Mouse (Mus musculus) G1E (cell line): ENCODE measurements around the gene Pim1. TPM values are rescaled to one million over a fixed set of nuclear protein-coding genes. Genes with fewer than 3 reads are reported as not detected.

Experiments used
- ATAC-seq: 2 replicates; pipeline ENCODE4 v1.8.0; 2016; ENCODE audit warnings: mild to moderate bottlenecking; ENCODE audit not compliant: insufficient number of reproducible peaks, poor library complexity, low FRiP score, severe bottlenecking; ENCODE audit errors: extremely low read depth
- DNase-seq: peaks from one replicate; pipeline ENCODE4 v3.0.0; 2012; ENCODE audit warnings: low spot score
- H3K27me3 ChIP-seq: 2 replicates; pipeline ENCODE4 v1.6.1; 2012; ENCODE audit warnings: mild to moderate bottlenecking, low read length, inconsistent platforms; ENCODE audit not compliant: insufficient read depth
- H3K36me3 ChIP-seq: replicated peaks from 2 replicates; pipeline ENCODE3; 2012; ENCODE audit warnings: mild to moderate bottlenecking, inconsistent platforms
- H3K4me1 ChIP-seq: 2 replicates; pipeline ENCODE4 v1.6.1; 2012; ENCODE audit warnings: low read depth, low read length, inconsistent platforms, mixed read lengths; ENCODE audit not compliant: insufficient read depth
- H3K4me3 ChIP-seq: 2 replicates; pipeline ENCODE4 v1.5.1; 2012; ENCODE audit warnings: low read depth, mild to moderate bottlenecking, inconsistent platforms, low read length, moderate library complexity, mixed read lengths
- H3K9me3 ChIP-seq: replicated peaks from 2 replicates; pipeline ENCODE4 v1.6.1; 2012; ENCODE audit warnings: inconsistent platforms
- CTCF ChIP-seq: IDR thresholded peaks from 2 replicates; pipeline ENCODE4 v1.5.1; 2012; ENCODE audit warnings: low read depth, low read length, inconsistent platforms, mixed read lengths
- GATA1 ChIP-seq: IDR thresholded peaks from 2 replicates; pipeline ENCODE4 v1.6.1; 2012; ENCODE audit warnings: borderline replicate concordance, low read length, inconsistent platforms, mixed read lengths
- GATA2 ChIP-seq: IDR thresholded peaks from 2 replicates; pipeline ENCODE4 v1.6.1; 2012; ENCODE audit warnings: low read depth, low read length, inconsistent platforms, borderline replicate concordance
- POLR2AphosphoS5 ChIP-seq: IDR thresholded peaks from 2 replicates; pipeline ENCODE4 v1.6.1; 2012; ENCODE audit warnings: low read depth, low read length, inconsistent platforms; ENCODE audit not compliant: insufficient replicate concordance
- TAL1 ChIP-seq: conservative IDR thresholded peaks from 2 replicates; pipeline ENCODE4 v1.6.1; 2012; ENCODE audit warnings: low read depth, low read length, inconsistent platforms, mixed read lengths
- polyA plus RNA-seq: library from polyadenylated mRNA; stranded (reverse); fragments of >175 nt; gene quantifications from 2 replicates; pipeline ENCODE4 v1.2.3, GENCODE M21; 2012
- total RNA-seq, 2 experiments: library from RNA; stranded (forward) in 1 of 2; stranded (reverse) in 1 of 2; fragments of 200-1000 nt in 1 of 2; fragments of >200 nt in 1 of 2; fragmentation: Nextera tagmentation in 1 of 2; gene quantifications; 2 replicates each; pipeline ENCODE4 v1.2.3; 2014 to 2017

Pim1 gene
- total and polyA plus RNA-seq, 3 experiments = 123 to 174 (median 151) TPM

GRCm38 (mm10) chr17:29457795-29458560 lies 32.6 kb upstream of the Pim1 start:
- no peak overlapping the region for H3K4me3 ChIP-seq
- ATAC-seq = no peak
- DNase-seq = no peak
- H3K27me3 ChIP-seq = no peaks in the 10 kb centered on the region
- H3K36me3 ChIP-seq = no peaks in the 10 kb centered on the region
- no peak for TF ChIP-seq CTCF
- no peak for TF ChIP-seq TAL1
- no peak for TF ChIP-seq GATA2
- no peak for TF ChIP-seq POLR2AphosphoS5
- no peak for TF ChIP-seq GATA1
- H3K9me3 ChIP-seq = no peaks in the 10 kb centered on the region
- H3K4me1 ChIP-seq = peaks cover 54% of the 10 kb centered on the region

DNA sequence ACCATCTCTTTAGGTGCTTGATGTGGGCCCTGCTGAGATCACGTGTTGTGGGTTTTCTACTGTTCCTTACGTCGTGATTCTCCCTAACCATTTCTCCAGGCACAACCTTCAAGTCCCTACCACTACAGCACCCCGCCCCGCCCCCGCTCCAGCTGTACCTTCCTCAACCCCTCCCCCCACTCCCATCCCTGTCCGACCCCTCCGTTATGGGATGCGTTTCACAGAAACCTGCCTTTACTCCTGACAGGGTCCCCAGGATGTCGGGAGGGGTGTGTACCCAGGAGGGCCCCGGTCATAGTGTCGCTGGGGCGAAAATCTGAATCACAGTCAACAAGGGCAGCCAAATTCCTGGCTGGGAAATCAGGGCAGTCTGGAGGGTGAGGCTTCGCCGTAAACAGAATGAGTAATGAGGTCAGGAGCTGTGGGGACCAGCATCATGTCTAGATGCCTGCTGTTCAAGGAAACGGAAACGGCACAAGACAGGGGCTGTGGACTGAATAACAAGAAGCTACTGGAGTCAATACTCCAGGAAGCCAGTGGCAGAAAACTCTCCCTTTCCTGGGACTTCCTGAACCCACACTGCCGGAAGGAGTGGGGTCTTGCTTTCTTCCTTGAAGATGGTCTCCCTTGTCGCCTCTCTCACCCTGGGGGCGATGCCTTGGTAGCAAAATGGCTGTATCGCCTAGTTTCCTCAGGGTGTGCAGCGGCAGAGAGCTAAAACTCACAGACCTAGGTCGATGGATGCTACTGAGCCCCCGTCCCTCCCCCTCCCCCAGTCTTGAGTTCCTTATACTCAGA lies 31.0 kb upstream of the Pim1 start:
- H3K9me3 ChIP-seq = no peaks in the 10 kb centered on the region
- TF ChIP-seq TAL1 (no peak), GATA2 (no peak), POLR2AphosphoS5 (no peak), GATA1 (no peak), CTCF (no peak)
- no peak for DNase-seq
- no peak for ATAC-seq
- no peak overlapping the region; the same call in 1 of the 2 replicates for H3K4me3 ChIP-seq
- H3K4me1 ChIP-seq = peaks cover 69% of the 10 kb centered on the region
- H3K27me3 ChIP-seq = no peaks in the 10 kb centered on the region
- H3K36me3 ChIP-seq = no peaks in the 10 kb centered on the region

- no peak overlapping the region for H3K4me3 ChIP-seq
- H3K9me3 ChIP-seq = no peaks in the 10 kb centered on the region
- peaks cover 73% of the 10 kb centered on the region for H3K4me1 ChIP-seq
- DNase-seq (no peak), ATAC-seq (no peak)
- TF ChIP-seq GATA1 (no peak), TAL1 (no peak), POLR2AphosphoS5 (no peak), GATA2 (no peak), CTCF (no peak)
- H3K27me3 ChIP-seq = no peaks in the 10 kb centered on the region
- H3K36me3 ChIP-seq = no peaks in the 10 kb centered on the region
These were observed 30.4 kb upstream of the Pim1 start for GRCm38 (mm10) chr17:29460119-29460505.

DNA sequence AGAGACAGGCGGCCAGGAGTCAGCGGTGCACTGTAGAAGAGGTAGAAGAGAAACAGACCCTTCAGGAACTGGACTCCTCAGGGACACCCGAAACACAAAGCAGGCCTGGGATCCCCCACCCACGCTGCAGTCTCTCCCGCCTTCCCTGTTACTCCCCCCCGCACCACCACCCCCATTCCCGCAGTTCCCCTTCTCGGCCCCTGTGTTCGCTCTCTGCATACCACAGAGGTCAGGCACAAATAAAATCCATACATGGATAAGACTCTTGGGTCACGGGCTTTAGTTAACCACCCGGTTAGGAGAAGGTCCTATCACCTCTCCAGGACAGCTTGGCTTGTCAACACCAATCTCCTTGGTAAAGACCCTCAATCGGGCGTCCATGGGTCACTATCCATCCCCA lies 26.9 kb upstream of the Pim1 start:
- H3K9me3 ChIP-seq = no peaks in the 10 kb centered on the region
- no peak for TF ChIP-seq GATA1
- no peak for TF ChIP-seq POLR2AphosphoS5
- no peak for TF ChIP-seq GATA2
- no peak for TF ChIP-seq CTCF
- no peak for TF ChIP-seq TAL1
- no peaks in the 10 kb centered on the region for H3K27me3 ChIP-seq
- no peaks in the 10 kb centered on the region for H3K36me3 ChIP-seq
- ATAC-seq (no peak), DNase-seq (no peak)
- H3K4me3 ChIP-seq = no peak overlapping the region; the same call in 1 of the 2 replicates
- H3K4me1 ChIP-seq = peaks cover 67% of the 10 kb centered on the region

GRCm38 (mm10) chr17:29464068-29464467 lies 26.5 kb upstream of the Pim1 start:
- TF ChIP-seq GATA1 (no peak), CTCF (no peak), POLR2AphosphoS5 (no peak), TAL1 (no peak), GATA2 (no peak)
- H3K4me3 ChIP-seq = no peak overlapping the region; the same call in 1 of the 2 replicates
- H3K9me3 ChIP-seq = no peaks in the 10 kb centered on the region
- H3K36me3 ChIP-seq = no peaks in the 10 kb centered on the region
- peaks cover 63% of the 10 kb centered on the region for H3K4me1 ChIP-seq
- H3K27me3 ChIP-seq = no peaks in the 10 kb centered on the region
- DNase-seq (no peak), ATAC-seq (no peak)

DNA sequence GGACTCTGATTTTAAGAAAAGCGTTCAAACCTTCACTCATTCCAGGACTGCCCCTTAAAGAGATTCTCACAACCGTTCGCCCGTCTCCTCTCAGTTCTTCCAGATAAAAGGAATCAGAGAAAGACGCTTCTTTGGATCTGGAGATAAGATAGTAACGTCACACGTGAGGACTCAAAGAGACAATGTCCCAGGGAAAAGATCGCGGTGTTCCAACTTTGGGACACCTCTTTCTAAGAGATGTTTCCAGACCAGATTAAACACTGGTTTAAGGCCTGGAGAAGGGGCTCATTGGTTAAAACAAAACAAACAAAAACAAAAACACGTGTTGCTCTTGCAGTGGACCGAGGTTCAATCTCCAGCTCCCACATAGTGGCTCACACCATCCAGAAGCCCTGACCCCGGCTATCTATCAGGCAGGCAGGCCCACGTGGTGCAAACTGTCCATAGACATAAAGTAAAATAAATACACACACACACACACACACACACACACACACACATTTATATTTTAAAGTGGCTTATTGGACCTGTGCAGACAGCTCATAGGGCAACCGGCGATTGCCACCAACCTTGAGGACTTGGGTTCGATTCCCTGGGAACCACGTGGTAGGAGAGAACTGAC lies 25.9 kb upstream of the Pim1 start:
- H3K36me3 ChIP-seq = no peaks in the 10 kb centered on the region
- DNase-seq (no peak), ATAC-seq (no peak)
- TF ChIP-seq TAL1 = no peak
- TF ChIP-seq CTCF = no peak
- TF ChIP-seq GATA1 = no peak
- no peak for TF ChIP-seq GATA2
- H3K4me1 ChIP-seq = peaks cover 61% of the 10 kb centered on the region
- H3K9me3 ChIP-seq = no peaks in the 10 kb centered on the region
- no peaks in the 10 kb centered on the region for H3K27me3 ChIP-seq
- no peak overlapping the region for H3K4me3 ChIP-seq
